Mouse (Mus musculus): ENCODE data around the gene Cep97. TPM values are rescaled to one million over a fixed set of nuclear protein-coding genes. Genes with fewer than 3 reads are reported as not detected.
A peak's percentile ranks its signal among the peaks of the same experiment; 100 is the strongest.
"Not testable (repeated sequence)": the region's sequence is repeated elsewhere in the genome, so short reads cannot be mapped to it uniquely, and the experiment has no call there.

Gene Cep97
- polyA plus RNA-seq, 1 experiment = 11.5 TPM

- peak; percentile 55 for DNase-seq (ENCODE audit: low read depth)
- no peak for TF ChIP-seq POLR2A (IDR thresholded peaks at IDR 0.05; ENCODE audit: borderline replicate concordance, extremely low read depth, insufficient read depth, insufficient read length, poor library complexity, severe bottlenecking)
- peak; percentile 39; the same call in 1 of the 2 replicates for TF ChIP-seq CTCF (IDR thresholded peaks at IDR 0.05; ENCODE audit: borderline replicate concordance, extremely low read depth, insufficient read depth, insufficient read length)
These were observed 29.7 kb upstream of the Cep97 start for GRCm38 (mm10) chr16:55964126-55964949.

GRCm38 (mm10) chr16:55963068-55963467 lies 28.4 kb upstream of the Cep97 start:
- not testable (repeated sequence) for DNase-seq (ENCODE audit: low read depth)

GRCm38 (mm10) chr16:55954196-55954595 lies 19.5 kb upstream of the Cep97 start:
- DNase-seq (ENCODE audit: low read depth) = not testable (repeated sequence)

DNA sequence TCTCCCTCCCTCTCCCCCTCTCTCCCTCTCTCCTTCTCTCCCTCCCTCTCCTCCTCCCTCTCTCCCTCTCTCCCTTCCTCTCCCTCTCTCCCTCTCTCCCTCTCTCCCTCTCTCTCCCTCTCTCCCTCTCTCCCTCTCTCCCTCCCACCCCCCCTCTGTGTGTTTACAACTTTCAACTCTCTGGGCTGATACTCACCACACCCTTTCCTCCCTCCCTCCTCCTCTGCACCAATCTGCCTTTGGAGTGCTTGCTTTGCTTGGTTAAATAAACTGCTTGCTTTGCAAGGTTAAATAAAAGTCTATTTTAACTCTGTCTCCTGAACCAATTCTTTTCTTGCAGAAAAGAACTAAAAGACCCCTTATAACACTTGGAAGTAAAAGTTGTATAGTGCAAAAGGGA lies 18.1 kb upstream of the Cep97 start:
- TF ChIP-seq POLR2A (IDR thresholded peaks at IDR 0.05; ENCODE audit: borderline replicate concordance, extremely low read depth, insufficient read depth, insufficient read length, poor library complexity, severe bottlenecking) (no peak), CTCF (IDR thresholded peaks at IDR 0.05; ENCODE audit: borderline replicate concordance, extremely low read depth, insufficient read depth, insufficient read length) (no peak)
- DNase-seq (ENCODE audit: low read depth) = no peak

GRCm38 (mm10) chr16:55951679-55952327 lies 17.1 kb upstream of the Cep97 start:
- TF ChIP-seq CTCF (IDR thresholded peaks at IDR 0.05; ENCODE audit: borderline replicate concordance, extremely low read depth, insufficient read depth, insufficient read length) = no peak
- TF ChIP-seq POLR2A (IDR thresholded peaks at IDR 0.05; ENCODE audit: borderline replicate concordance, extremely low read depth, insufficient read depth, insufficient read length, poor library complexity, severe bottlenecking) = no peak
- DNase-seq (ENCODE audit: low read depth) = no peak

- peak; percentile 91 for DNase-seq (ENCODE audit: low read depth)
- TF ChIP-seq CTCF (IDR thresholded peaks at IDR 0.05; ENCODE audit: borderline replicate concordance, extremely low read depth, insufficient read depth, insufficient read length) (peak; percentile 64; the same call in 1 of the 2 replicates), POLR2A (IDR thresholded peaks at IDR 0.05; ENCODE audit: borderline replicate concordance, extremely low read depth, insufficient read depth, insufficient read length, poor library complexity, severe bottlenecking) (no peak)
These were observed 16.5 kb upstream of the Cep97 start for GRCm38 (mm10) chr16:55950946-55951678.

GRCm38 (mm10) chr16:55950462-55950861 lies 15.8 kb upstream of the Cep97 start:
- TF ChIP-seq CTCF (IDR thresholded peaks at IDR 0.05; ENCODE audit: borderline replicate concordance, extremely low read depth, insufficient read depth, insufficient read length) (no peak), POLR2A (IDR thresholded peaks at IDR 0.05; ENCODE audit: borderline replicate concordance, extremely low read depth, insufficient read depth, insufficient read length, poor library complexity, severe bottlenecking) (no peak)
- no peak for DNase-seq (ENCODE audit: low read depth)

- no peak for DNase-seq (ENCODE audit: low read depth)
These were observed 14.3 kb upstream of the Cep97 start for GRCm38 (mm10) chr16:55948963-55949362.

GRCm38 (mm10) chr16:55947876-55948410 lies 13.3 kb upstream of the Cep97 start:
- DNase-seq (ENCODE audit: low read depth) = not testable (repeated sequence)

More at GRCm38 (mm10) chr16:55948963-55949362, 14.3 kb upstream of the Cep97 start:
- TF ChIP-seq POLR2A (IDR thresholded peaks at IDR 0.05; ENCODE audit: borderline replicate concordance, extremely low read depth, insufficient read depth, insufficient read length, poor library complexity, severe bottlenecking) = no peak
- TF ChIP-seq CTCF (IDR thresholded peaks at IDR 0.05; ENCODE audit: borderline replicate concordance, extremely low read depth, insufficient read depth, insufficient read length) = no peak

DNA sequence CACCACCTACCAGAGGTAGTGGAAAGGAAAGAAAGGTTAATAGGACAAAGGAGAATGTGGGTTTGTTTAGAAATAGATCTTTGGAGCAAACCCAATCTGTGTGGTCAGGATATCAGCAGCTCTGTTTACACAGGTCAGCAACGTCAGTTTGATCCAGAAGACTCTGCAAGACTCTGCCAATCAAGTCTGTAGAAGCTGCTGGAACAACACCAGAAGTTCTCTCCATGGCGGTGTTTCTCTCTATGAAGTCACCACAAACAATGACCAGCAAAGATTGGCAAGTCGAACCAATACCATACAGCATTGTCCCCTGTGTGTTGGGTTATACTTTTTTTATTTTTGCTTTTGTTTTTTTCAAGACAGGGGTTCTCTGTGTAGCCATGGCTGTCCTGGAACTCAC lies 12.6 kb upstream of the Cep97 start:
- TF ChIP-seq POLR2A (IDR thresholded peaks at IDR 0.05; ENCODE audit: borderline replicate concordance, extremely low read depth, insufficient read depth, insufficient read length, poor library complexity, severe bottlenecking) = no peak
- no peak for TF ChIP-seq CTCF (IDR thresholded peaks at IDR 0.05; ENCODE audit: borderline replicate concordance, extremely low read depth, insufficient read depth, insufficient read length)
- no peak for DNase-seq (ENCODE audit: low read depth)

GRCm38 (mm10) chr16:55940781-55941180 lies 6.1 kb upstream of the Cep97 start:
- no peak for DNase-seq (ENCODE audit: low read depth)
- TF ChIP-seq CTCF (IDR thresholded peaks at IDR 0.05; ENCODE audit: borderline replicate concordance, extremely low read depth, insufficient read depth, insufficient read length) (peak; percentile 6; the same call in 1 of the 2 replicates), POLR2A (IDR thresholded peaks at IDR 0.05; ENCODE audit: borderline replicate concordance, extremely low read depth, insufficient read depth, insufficient read length, poor library complexity, severe bottlenecking) (no peak)

GRCm38 (mm10) chr16:55939703-55940102 lies 5.0 kb upstream of the Cep97 start:
- no peak for DNase-seq (ENCODE audit: low read depth)
- no peak for TF ChIP-seq POLR2A (IDR thresholded peaks at IDR 0.05; ENCODE audit: borderline replicate concordance, extremely low read depth, insufficient read depth, insufficient read length, poor library complexity, severe bottlenecking)
- no peak for TF ChIP-seq CTCF (IDR thresholded peaks at IDR 0.05; ENCODE audit: borderline replicate concordance, extremely low read depth, insufficient read depth, insufficient read length)

Measured in brain, embryonic 14.5 days (tissue).